Mouse (Mus musculus) kidney, embryonic 15.5 days (tissue): ENCODE data around the gene Taf9. TPM values are rescaled to one million over a fixed set of nuclear protein-coding genes. Genes with fewer than 3 reads are reported as not detected.

ENCODE experiments used
- ATAC-seq: fragments of 200-750 bp; cut with Nextera tagmentation; replicated peaks from 2 replicates; pipeline ENCODE4 v1.8.0; 2017; ENCODE audit warnings: moderate TSS enrichment; ENCODE audit not compliant: low FRiP score
- H3K27ac ChIP-seq: fragments of 300-500 bp; sonication (generic); 2 replicates; pipeline ENCODE4 v1.5.1; 2015; ENCODE audit warnings: mild to moderate bottlenecking, inconsistent platforms
- H3K27me3 ChIP-seq: fragments of 300-500 bp; sonication (generic); 2 replicates; pipeline ENCODE4 v1.6.1; 2015; ENCODE audit warnings: inconsistent platforms
- H3K36me3 ChIP-seq: fragments of 300-500 bp; sonication (generic); 2 replicates; pipeline ENCODE4 v1.6.1; 2015; ENCODE audit warnings: inconsistent platforms
- H3K4me1 ChIP-seq: fragments of 300-500 bp; sonication (generic); 2 replicates; pipeline ENCODE4 v1.6.1; 2015; ENCODE audit warnings: inconsistent platforms
- H3K4me2 ChIP-seq: fragments of 300-500 bp; sonication (generic); 2 replicates; pipeline ENCODE4 v1.6.1; 2015; ENCODE audit warnings: moderate library complexity, mild to moderate bottlenecking, inconsistent platforms
- H3K4me3 ChIP-seq: fragments of 300-500 bp; sonication (generic); replicated peaks from 2 replicates; pipeline ENCODE4 v1.5.1; 2015; ENCODE audit warnings: mild to moderate bottlenecking, inconsistent platforms
- H3K9ac ChIP-seq: fragments of 300-500 bp; sonication (generic); 2 replicates; pipeline ENCODE4 v1.6.1; 2015; ENCODE audit warnings: mild to moderate bottlenecking, inconsistent platforms
- H3K9me3 ChIP-seq: fragments of 300-500 bp; sonication (generic); replicated peaks from 2 replicates; pipeline ENCODE4 v1.6.1; 2016; ENCODE audit warnings: inconsistent platforms
- WGBS: fragments of 180-500 bp; shearing (Covaris S2); methylation state at CpG from one replicate; pipeline ENCODE4 v1.1.7; 2015; ENCODE audit warnings: mixed read lengths; 5-methylcytosine and 5-hydroxymethylcytosine counted together
- polyA plus RNA-seq: library from polyadenylated mRNA; unstranded; fragments of >200 nt; fragmentation: Nextera tagmentation; extraction: Ambion mirVana; gene quantifications from 2 replicates; pipeline ENCODE4 v1.2.1, GENCODE M21; 2015

The Taf9 gene
- polyA plus RNA-seq, 1 experiment from 2014 or later = 13.7 TPM

GRCm38 (mm10) chr13:100622241-100622640 lies 29.1 kb upstream of the Taf9 start:
- Histone ChIP-seq H3K4me1 (no peaks in the 10 kb centered on the region), H3K27me3 (no peaks in the 10 kb centered on the region), H3K4me3 (no peak overlapping the region), H3K4me2 (no peak overlapping the region), H3K9me3 (no peaks in the 10 kb centered on the region), H3K9ac (no peak overlapping the region), H3K36me3 (peaks cover 80% of the 10 kb centered on the region), H3K27ac (no peak overlapping the region)
- no peak for ATAC-seq
- WGBS = 88% methylated on average over 4 of the region's 4 CpGs

GRCm38 (mm10) chr13:100634106-100634691 lies 17.2 kb upstream of the Taf9 start:
- peaks cover 81% of the 10 kb centered on the region for H3K36me3 ChIP-seq
- WGBS = 91% methylated on average over 3 of the region's 3 CpGs
- no peak overlapping the region for H3K4me2 ChIP-seq
- H3K9me3 ChIP-seq = no peaks in the 10 kb centered on the region
- no peak overlapping the region for H3K9ac ChIP-seq
- ATAC-seq = no peak
- H3K4me3 ChIP-seq = no peak overlapping the region
- H3K27ac ChIP-seq = no peak overlapping the region
- H3K4me1 ChIP-seq = no peaks in the 10 kb centered on the region
- no peaks in the 10 kb centered on the region for H3K27me3 ChIP-seq

DNA sequence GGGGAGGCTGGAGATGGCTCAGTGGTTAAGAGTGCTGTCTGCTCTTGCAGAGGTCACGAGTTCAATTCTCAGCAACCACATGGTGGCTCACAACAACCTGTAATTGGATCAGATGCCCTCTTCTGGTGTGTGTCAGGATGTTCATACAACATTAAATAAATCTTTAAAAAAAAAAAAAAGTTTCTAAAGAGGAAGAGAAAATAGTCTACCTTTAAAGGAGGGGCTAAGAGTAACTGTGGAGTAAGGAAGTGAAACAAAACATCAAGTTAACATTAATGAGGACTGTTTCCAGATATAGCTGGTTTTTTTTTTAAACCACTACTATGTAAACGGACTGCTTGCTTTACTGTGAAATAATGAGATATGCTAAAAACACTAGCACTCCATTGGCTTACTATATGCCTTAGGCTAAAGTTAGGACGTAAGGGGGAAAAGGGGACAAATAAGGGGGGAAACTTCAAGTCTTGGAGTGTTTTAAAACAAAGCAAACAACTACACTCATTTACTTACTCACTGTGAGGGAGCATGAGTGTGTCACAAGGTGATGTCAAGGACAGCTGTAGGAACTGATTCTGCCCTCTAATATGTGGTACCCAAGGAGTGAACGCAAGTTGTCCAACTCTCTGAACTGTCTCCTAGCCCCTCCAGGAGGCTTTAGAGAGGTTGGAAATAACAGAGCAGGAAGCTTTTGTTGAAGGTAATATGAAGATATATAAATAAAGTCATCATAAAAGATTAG lies 8.7 kb upstream of the Taf9 start:
- no peak for ATAC-seq
- H3K4me2 ChIP-seq = no peak overlapping the region
- no peaks in the 10 kb centered on the region for H3K27me3 ChIP-seq
- H3K27ac ChIP-seq = no peak overlapping the region
- 89% methylated on average over 4 of the region's 4 CpGs for WGBS
- H3K36me3 ChIP-seq = peaks cover 89% of the 10 kb centered on the region
- H3K4me1 ChIP-seq = no peaks in the 10 kb centered on the region
- no peaks in the 10 kb centered on the region for H3K9me3 ChIP-seq
- H3K4me3 ChIP-seq = no peak overlapping the region
- no peak overlapping the region for H3K9ac ChIP-seq

- Histone ChIP-seq H3K4me3 (no peak overlapping the region), H3K27me3 (no peaks in the 10 kb centered on the region), H3K9me3 (no peaks in the 10 kb centered on the region), H3K4me1 (peaks cover 11% of the 10 kb centered on the region), H3K9ac (no peak overlapping the region), H3K36me3 (peaks cover 47% of the 10 kb centered on the region), H3K27ac (no peak overlapping the region), H3K4me2 (no peak overlapping the region)
- ATAC-seq = no peak
- 95% methylated on average over 8 of the region's 8 CpGs for WGBS
These were observed 3.2 kb upstream of the Taf9 start for GRCm38 (mm10) chr13:100648223-100648622.

GRCm38 (mm10) chr13:100650550-100651438 lies 585 bp upstream of the Taf9 start, which contains the start of the genes Ak6 and Rad17:
TSS of gene Ak6 (plus strand) at chr13:100650979.
TSS of gene Rad17 (minus strand) at chr13:100651051.
- H3K36me3 ChIP-seq = peaks cover 32% of the 10 kb centered on the region
- ATAC-seq = peak; percentile 98
- WGBS = under 1% methylated on average over 61 of the region's 73 CpGs
- H3K9me3 ChIP-seq = no peaks in the 10 kb centered on the region
- peak within 1 kb of the TSS; percentile 81 for H3K4me2 ChIP-seq
- peaks cover 11% of the 10 kb centered on the region for H3K4me1 ChIP-seq
- H3K27ac ChIP-seq = peak within 1 kb of the TSS; percentile 96
- peak within 1 kb of the TSS; percentile 98 for H3K4me3 ChIP-seq
- no peaks in the 10 kb centered on the region for H3K27me3 ChIP-seq
- H3K9ac ChIP-seq = peak within 1 kb of the TSS; percentile 88

DNA sequence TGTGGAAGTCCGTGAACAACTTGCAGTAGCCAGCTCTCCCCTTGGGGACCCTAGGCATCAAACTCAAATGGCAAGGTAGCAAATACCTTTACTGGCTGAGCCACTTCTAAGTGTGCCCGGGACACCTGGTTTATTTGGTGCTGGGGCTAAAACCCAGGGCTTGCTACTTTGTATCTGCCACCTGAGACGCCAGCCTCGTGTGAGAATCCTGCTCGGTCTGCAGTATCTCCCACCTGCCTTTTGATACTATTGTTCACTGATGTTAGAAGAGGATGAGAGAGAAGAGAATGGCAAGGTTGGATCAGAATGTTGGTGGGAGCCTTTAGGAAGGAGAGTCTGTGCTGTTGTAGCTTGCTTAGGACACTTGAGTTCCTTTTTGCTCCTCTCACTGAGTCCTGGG lies 6.7 kb downstream of the Taf9 start:
- Histone ChIP-seq H3K4me1 (no peaks in the 10 kb centered on the region), H3K9ac (no peak overlapping the region), H3K36me3 (peaks cover 30% of the 10 kb centered on the region), H3K9me3 (no peaks in the 10 kb centered on the region), H3K27ac (no peak overlapping the region), H3K4me2 (no peak overlapping the region), H3K4me3 (no peak overlapping the region), H3K27me3 (no peaks in the 10 kb centered on the region)
- no peak for ATAC-seq
- 95% methylated on average over 5 of the region's 5 CpGs for WGBS

- Histone ChIP-seq H3K4me2 (no peak overlapping the region), H3K9ac (no peak overlapping the region), H3K9me3 (no peaks in the 10 kb centered on the region), H3K4me1 (no peaks in the 10 kb centered on the region), H3K36me3 (peaks cover 38% of the 10 kb centered on the region), H3K27me3 (no peaks in the 10 kb centered on the region), H3K27ac (no peak overlapping the region), H3K4me3 (no peak overlapping the region)
- ATAC-seq = 0 out of 2 replicates have a peak, but pooled peaks have one; percentile 36
- WGBS = 36% methylated on average over 4 of the region's 4 CpGs
These were observed 8.6 kb downstream of the Taf9 start for GRCm38 (mm10) chr13:100659864-100660456.

DNA sequence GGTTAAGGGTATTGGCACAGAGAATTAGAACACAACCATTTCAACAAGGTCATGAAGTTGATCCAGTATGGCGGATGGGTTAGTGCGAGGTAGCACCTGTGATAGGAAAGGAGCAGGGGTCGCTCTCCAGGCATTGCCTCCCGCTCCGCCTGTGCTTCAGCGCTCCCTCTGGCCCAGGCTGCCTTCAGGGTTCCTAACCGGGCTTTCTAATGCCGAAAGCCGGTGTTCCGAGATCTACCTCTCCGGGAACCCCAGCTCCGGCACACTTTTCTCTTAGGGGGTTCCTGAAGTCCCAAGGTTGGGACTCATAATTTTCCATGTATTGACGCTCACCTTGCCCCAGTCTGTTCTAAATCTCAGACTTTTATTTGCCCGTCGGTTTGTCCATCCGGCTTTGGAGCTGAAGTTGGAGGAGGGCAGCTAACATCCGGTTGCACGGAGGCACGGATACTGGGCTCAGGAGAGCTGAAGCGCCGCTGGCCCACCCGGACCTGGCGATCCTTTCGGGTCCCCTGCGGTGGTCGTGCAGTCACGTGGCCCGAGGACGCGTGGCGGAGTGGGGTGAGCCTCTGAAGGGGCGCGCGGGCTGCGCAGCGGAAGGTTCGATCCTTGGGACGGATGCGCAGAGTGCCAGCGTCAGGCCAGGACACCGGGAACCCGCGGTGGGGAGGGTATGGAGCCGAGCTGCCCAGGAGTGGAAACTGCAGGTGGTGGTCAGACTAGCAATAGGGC lies 18.1 kb downstream of the Taf9 start, which contains the start of gene Ccdc125:
Gene Ccdc125, plus strand, starts transcription at position 427 of the 732 bp plus-strand sequence.
- Histone ChIP-seq H3K4me1 (0 out of 2 replicates have a peak, but pooled peaks cover 5% of the 10 kb centered on the region), H3K9me3 (no peaks in the 10 kb centered on the region), H3K27me3 (no peaks in the 10 kb centered on the region), H3K4me2 (peak within 1 kb of the TSS; percentile 85), H3K4me3 (peak within 1 kb of the TSS; percentile 62), H3K9ac (peak within 1 kb of the TSS; percentile 65), H3K27ac (peak within 1 kb of the TSS; percentile 75), H3K36me3 (peaks cover 20% of the 10 kb centered on the region)
- ATAC-seq = peak; percentile 92
- WGBS = under 1% methylated on average over 44 of the region's 44 CpGs

GRCm38 (mm10) chr13:100670181-100670741 lies 18.9 kb downstream of the Taf9 start:
- no peaks in the 10 kb centered on the region for H3K27me3 ChIP-seq
- WGBS = 44% methylated on average over 9 of the region's 9 CpGs
- H3K4me3 ChIP-seq = peak overlapping the region; percentile 62
- H3K4me2 ChIP-seq = peak overlapping the region; percentile 85
- H3K9ac ChIP-seq = no peak overlapping the region
- peaks cover 18% of the 10 kb centered on the region for H3K36me3 ChIP-seq
- 0 out of 2 replicates have a peak, but pooled peaks cover 5% of the 10 kb centered on the region for H3K4me1 ChIP-seq
- H3K9me3 ChIP-seq = no peaks in the 10 kb centered on the region
- no peak for ATAC-seq
- H3K27ac ChIP-seq = peak overlapping the region; percentile 75; the same call in 1 of the 2 replicates

DNA sequence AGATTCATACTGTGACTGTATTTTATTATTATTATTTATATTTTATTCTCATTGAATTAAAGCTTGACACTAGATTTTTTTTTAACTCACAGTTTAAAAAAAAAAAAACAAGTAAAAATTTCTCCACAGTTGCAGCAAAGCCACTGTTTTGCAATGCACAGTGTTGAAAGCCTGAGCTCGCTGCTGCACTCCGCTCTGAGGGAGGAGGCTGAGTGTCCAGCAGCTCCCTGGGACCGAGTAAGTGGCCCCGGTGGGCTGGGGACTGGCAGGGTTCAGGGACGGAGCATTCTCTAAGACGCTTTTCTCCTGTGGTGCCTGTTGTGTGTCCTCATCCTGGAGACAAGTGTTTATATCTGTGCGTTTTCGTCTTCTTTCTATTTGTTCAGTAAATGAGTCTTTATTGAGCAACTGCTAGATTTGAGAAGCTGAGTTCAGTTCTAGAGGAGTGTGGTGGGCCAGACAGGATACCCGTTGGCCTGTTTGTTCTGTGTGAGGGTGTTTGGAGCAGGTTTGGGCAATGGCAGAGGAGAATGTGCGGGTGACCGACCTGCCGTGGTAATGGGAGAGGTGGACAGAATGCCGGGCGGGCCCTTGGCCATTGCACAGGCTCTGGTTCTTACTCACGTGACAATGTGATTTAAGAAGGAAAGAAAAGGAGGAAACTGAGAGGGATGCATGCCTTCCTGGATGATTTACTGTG lies 24.7 kb downstream of the Taf9 start:
- Histone ChIP-seq H3K9ac (no peak overlapping the region), H3K9me3 (no peaks in the 10 kb centered on the region), H3K4me1 (no peaks in the 10 kb centered on the region), H3K4me2 (no peak overlapping the region), H3K27ac (no peak overlapping the region), H3K4me3 (no peak overlapping the region), H3K27me3 (no peaks in the 10 kb centered on the region), H3K36me3 (peaks cover 4% of the 10 kb centered on the region; the same call in 1 of the 2 replicates)
- ATAC-seq = no peak
- 77% methylated on average over 15 of the region's 15 CpGs for WGBS
